Mouse (Mus musculus): ENCODE measurements around the gene Nudt8. TPM values are rescaled to one million over a fixed set of nuclear protein-coding genes. Genes with fewer than 3 reads are reported as not detected.

The Nudt8 gene
- polyA plus RNA-seq, 1 experiment, result 36.9 TPM

DNA sequence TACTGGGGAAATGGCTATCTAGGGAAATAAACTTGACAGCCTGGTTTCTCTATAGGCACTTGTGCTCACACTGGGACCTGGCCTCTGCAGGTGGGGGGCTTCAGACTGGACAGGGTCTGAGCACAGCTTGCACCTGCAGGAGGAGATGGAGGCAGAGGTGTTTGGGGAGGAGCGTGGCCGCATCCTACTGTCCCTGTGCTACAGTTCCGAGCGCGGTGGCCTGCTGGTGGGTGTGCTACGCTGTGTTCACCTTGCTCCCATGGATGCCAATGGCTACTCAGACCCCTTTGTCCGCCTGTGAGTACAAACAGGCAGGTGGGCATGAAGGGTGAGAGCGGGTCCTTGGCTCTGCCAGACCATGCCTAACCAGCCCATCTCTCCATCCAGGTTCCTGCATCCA, 5.6 kb downstream of the Nudt8 start:
- H3K27me3 ChIP-seq (ENCODE audit: control insufficient read depth, insufficient read depth, insufficient read length), result no peaks in the 10 kb centered on the region
- H3K4me3 ChIP-seq, result no peak overlapping the region
- TF ChIP-seq REST (IDR thresholded peaks at IDR 0.05; ENCODE audit: insufficient read depth, insufficient read length), result no peak
- TF ChIP-seq USF1 (IDR thresholded peaks at IDR 0.05; ENCODE audit: low read depth), result no peak
- no peak for TF ChIP-seq CEBPB (IDR thresholded peaks at IDR 0.05; ENCODE audit: insufficient read depth, poor library complexity, severe bottlenecking)
- TF ChIP-seq POLR2AphosphoS2 (IDR thresholded peaks at IDR 0.05; ENCODE audit: insufficient read length, low read depth), result peak; percentile 51
- no peak overlapping the region for H3ac ChIP-seq (ENCODE audit: control insufficient read depth, insufficient read length)
- H3K79me2 ChIP-seq (ENCODE audit: control insufficient read depth, insufficient read depth), result peaks cover 5% of the 10 kb centered on the region
- no peak overlapping the region for H3K4me2 ChIP-seq (ENCODE audit: low read depth)
- peaks cover 25% of the 10 kb centered on the region for H3K36me3 ChIP-seq (ENCODE audit: control insufficient read depth, insufficient read depth)

DNA sequence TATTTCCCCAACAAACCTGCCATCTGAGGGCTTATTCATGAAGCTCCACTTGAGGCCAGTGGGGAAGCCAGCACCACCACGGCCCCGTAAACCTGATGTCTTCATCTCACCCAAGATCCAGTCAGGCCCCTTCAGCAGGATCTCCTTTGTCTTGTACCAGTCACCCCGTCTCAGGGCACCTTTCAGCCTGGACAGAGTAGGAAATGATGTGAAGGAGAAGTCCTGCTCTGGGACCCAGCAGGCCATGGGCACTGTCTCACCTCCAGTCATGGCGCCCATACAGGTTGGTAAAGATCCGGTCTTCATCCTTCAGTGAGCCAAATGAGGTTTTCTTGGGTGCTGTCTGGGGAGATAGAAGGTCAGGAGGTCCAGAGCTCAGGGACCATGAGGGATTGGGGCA, 10.7 kb downstream of the Nudt8 start:
- no peaks in the 10 kb centered on the region for H3K27me3 ChIP-seq (ENCODE audit: control insufficient read depth, insufficient read depth, insufficient read length)
- H3K4me2 ChIP-seq (ENCODE audit: low read depth), result peak overlapping the region; percentile 99
- H3K4me3 ChIP-seq, result peak overlapping the region; percentile 78
- no peak overlapping the region for H3ac ChIP-seq (ENCODE audit: control insufficient read depth, insufficient read length)
- no peak for TF ChIP-seq E2F4 (IDR thresholded peaks at IDR 0.05; ENCODE audit: insufficient read depth)
- TF ChIP-seq SRF (IDR thresholded peaks at IDR 0.05; ENCODE audit: control insufficient read depth, insufficient read length, low read depth), result no peak
- TF ChIP-seq POLR2AphosphoS2 (IDR thresholded peaks at IDR 0.05; ENCODE audit: insufficient read length, low read depth), result no peak
- no peak for TF ChIP-seq MAX (IDR thresholded peaks at IDR 0.05; ENCODE audit: low read depth)
- no peak for TF ChIP-seq CEBPB (IDR thresholded peaks at IDR 0.05; ENCODE audit: insufficient read depth, poor library complexity, severe bottlenecking)
- TF ChIP-seq POLR2A (IDR thresholded peaks at IDR 0.05; ENCODE audit: insufficient read length, low read depth), result no peak
- no peak for TF ChIP-seq MYOG (IDR thresholded peaks at IDR 0.05; ENCODE audit: control insufficient read depth in 1 of 3, insufficient read depth in 1 of 3, insufficient read length in 2 of 3, low read depth in 2 of 3)
- TF ChIP-seq MYOD1 (IDR thresholded peaks at IDR 0.05; ENCODE audit: control insufficient read depth in 1 of 3, insufficient read length in 2 of 3, low read depth in 2 of 3), result no peak
- TF ChIP-seq TCF3 (IDR thresholded peaks at IDR 0.05; ENCODE audit: insufficient read length, low read depth), result no peak
- TF ChIP-seq USF1 (IDR thresholded peaks at IDR 0.05; ENCODE audit: low read depth), result no peak
- no peak for TF ChIP-seq TCF12 (IDR thresholded peaks at IDR 0.05; ENCODE audit: insufficient read depth, poor library complexity, severe bottlenecking)
- no peak for TF ChIP-seq REST (IDR thresholded peaks at IDR 0.05; ENCODE audit: insufficient read depth, insufficient read length)
- H3K79me2 ChIP-seq (ENCODE audit: control insufficient read depth, insufficient read depth), result peaks cover 15% of the 10 kb centered on the region
- H3K36me3 ChIP-seq (ENCODE audit: control insufficient read depth, insufficient read depth), result peaks cover 18% of the 10 kb centered on the region

DNA sequence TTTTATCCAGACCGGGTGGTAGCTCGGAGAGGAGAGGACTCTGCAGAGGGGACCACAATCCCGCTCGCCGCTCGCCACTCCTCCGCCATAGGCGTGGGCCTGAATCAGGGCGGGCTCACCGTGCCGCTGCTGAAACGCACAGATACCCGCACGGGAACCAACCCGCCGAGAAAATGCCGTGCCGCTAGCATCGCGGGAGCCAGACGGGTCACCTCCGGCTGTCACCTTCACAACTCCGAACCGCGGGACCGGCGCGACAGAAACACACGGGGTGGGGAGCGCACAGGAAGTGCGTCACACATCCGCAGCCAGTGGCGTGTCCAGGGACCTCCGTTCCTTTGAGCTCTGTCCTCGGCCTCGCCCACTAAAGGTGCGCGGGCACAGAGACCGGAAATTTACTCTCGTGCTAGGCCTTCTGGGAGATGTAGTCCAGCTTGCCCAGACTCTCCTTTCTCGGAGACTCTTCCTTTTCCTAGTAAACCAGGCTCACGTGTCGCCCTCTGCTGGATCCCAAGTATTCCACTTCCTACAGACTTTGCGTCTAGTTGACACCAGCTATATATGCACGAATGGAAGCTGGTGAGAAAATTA, 12.1 kb downstream of the Nudt8 start, which contains the start of gene Ndufv1:
Gene Ndufv1, minus strand, starts transcription at position 375 of the 591 bp plus-strand sequence.
- TF ChIP-seq MYOG (IDR thresholded peaks at IDR 0.05; ENCODE audit: control insufficient read depth in 1 of 3, insufficient read depth in 1 of 3, insufficient read length in 2 of 3, low read depth in 2 of 3) (peak in 1 of 3 experiments; percentile 25), MYOD1 (IDR thresholded peaks at IDR 0.05; ENCODE audit: control insufficient read depth in 1 of 3, insufficient read length in 2 of 3, low read depth in 2 of 3) (peak in 1 of 3 experiments; percentile 26), CEBPB (IDR thresholded peaks at IDR 0.05; ENCODE audit: insufficient read depth, poor library complexity, severe bottlenecking) (no peak), MAX (IDR thresholded peaks at IDR 0.05; ENCODE audit: low read depth) (no peak), REST (IDR thresholded peaks at IDR 0.05; ENCODE audit: insufficient read depth, insufficient read length) (no peak), TCF12 (IDR thresholded peaks at IDR 0.05; ENCODE audit: insufficient read depth, poor library complexity, severe bottlenecking) (no peak), POLR2A (IDR thresholded peaks at IDR 0.05; ENCODE audit: insufficient read length, low read depth) (peak; percentile 90), POLR2AphosphoS2 (IDR thresholded peaks at IDR 0.05; ENCODE audit: insufficient read length, low read depth) (peak; percentile 92), USF1 (IDR thresholded peaks at IDR 0.05; ENCODE audit: low read depth) (no peak), TCF3 (IDR thresholded peaks at IDR 0.05; ENCODE audit: insufficient read length, low read depth) (no peak), SRF (IDR thresholded peaks at IDR 0.05; ENCODE audit: control insufficient read depth, insufficient read length, low read depth) (peak; percentile 87), E2F4 (IDR thresholded peaks at IDR 0.05; ENCODE audit: insufficient read depth) (peak; percentile 14)
- Histone ChIP-seq H3K36me3 (ENCODE audit: control insufficient read depth, insufficient read depth) (peaks cover 18% of the 10 kb centered on the region), H3K27me3 (ENCODE audit: control insufficient read depth, insufficient read depth, insufficient read length) (no peaks in the 10 kb centered on the region), H3K4me3 (peak within 1 kb of the TSS; percentile 78), H3K4me2 (ENCODE audit: low read depth) (peak within 1 kb of the TSS; percentile 99), H3ac (ENCODE audit: control insufficient read depth, insufficient read length) (peak within 1 kb of the TSS; percentile 15), H3K79me2 (ENCODE audit: control insufficient read depth, insufficient read depth) (peaks cover 15% of the 10 kb centered on the region)

DNA sequence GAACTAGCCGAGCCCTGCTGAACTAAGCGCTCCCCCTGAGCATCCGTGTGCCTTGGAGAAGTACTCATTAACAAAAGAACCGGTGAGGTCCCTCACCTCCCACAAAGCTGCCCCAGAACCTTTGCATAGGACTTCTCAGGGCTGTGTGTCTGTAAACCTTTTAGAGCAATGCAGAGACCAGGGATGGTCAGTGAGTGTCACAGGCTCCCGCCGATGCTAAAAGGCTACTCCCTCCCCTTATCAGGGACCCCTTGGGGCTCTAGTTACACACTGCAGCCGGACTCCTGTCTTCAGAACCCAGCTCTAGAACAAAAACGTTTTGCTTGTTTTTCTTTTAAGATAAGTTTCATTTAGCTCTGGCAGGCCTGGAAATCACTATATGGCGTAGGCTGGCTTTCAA, 12.7 kb downstream of the Nudt8 start:
- no peak for TF ChIP-seq USF1 (IDR thresholded peaks at IDR 0.05; ENCODE audit: low read depth)
- TF ChIP-seq MYOG (IDR thresholded peaks at IDR 0.05; ENCODE audit: control insufficient read depth in 1 of 3, insufficient read depth in 1 of 3, insufficient read length in 2 of 3, low read depth in 2 of 3), result no peak
- no peak for TF ChIP-seq E2F4 (IDR thresholded peaks at IDR 0.05; ENCODE audit: insufficient read depth)
- no peak for TF ChIP-seq MYOD1 (IDR thresholded peaks at IDR 0.05; ENCODE audit: control insufficient read depth in 1 of 3, insufficient read length in 2 of 3, low read depth in 2 of 3)
- no peak for TF ChIP-seq POLR2A (IDR thresholded peaks at IDR 0.05; ENCODE audit: insufficient read length, low read depth)
- TF ChIP-seq CEBPB (IDR thresholded peaks at IDR 0.05; ENCODE audit: insufficient read depth, poor library complexity, severe bottlenecking), result no peak
- no peak for TF ChIP-seq POLR2AphosphoS2 (IDR thresholded peaks at IDR 0.05; ENCODE audit: insufficient read length, low read depth)
- no peak for TF ChIP-seq TCF12 (IDR thresholded peaks at IDR 0.05; ENCODE audit: insufficient read depth, poor library complexity, severe bottlenecking)
- TF ChIP-seq SRF (IDR thresholded peaks at IDR 0.05; ENCODE audit: control insufficient read depth, insufficient read length, low read depth), result no peak
- no peak for TF ChIP-seq MAX (IDR thresholded peaks at IDR 0.05; ENCODE audit: low read depth)
- TF ChIP-seq REST (IDR thresholded peaks at IDR 0.05; ENCODE audit: insufficient read depth, insufficient read length), result no peak
- no peak for TF ChIP-seq TCF3 (IDR thresholded peaks at IDR 0.05; ENCODE audit: insufficient read length, low read depth)
- H3K27me3 ChIP-seq (ENCODE audit: control insufficient read depth, insufficient read depth, insufficient read length), result no peaks in the 10 kb centered on the region
- no peak overlapping the region for H3ac ChIP-seq (ENCODE audit: control insufficient read depth, insufficient read length)
- H3K79me2 ChIP-seq (ENCODE audit: control insufficient read depth, insufficient read depth), result peaks cover 15% of the 10 kb centered on the region
- H3K4me2 ChIP-seq (ENCODE audit: low read depth), result peak overlapping the region; percentile 60
- H3K4me3 ChIP-seq, result peak overlapping the region; percentile 78
- peaks cover 18% of the 10 kb centered on the region for H3K36me3 ChIP-seq (ENCODE audit: control insufficient read depth, insufficient read depth)
